Mouse (Mus musculus) ES-E14 (cell line): Measurements from ENCODE around the gene Tns1.

Source experiments
- CHD2 ChIP-seq: IDR thresholded peaks from 2 replicates; pipeline ENCODE4 v1.6.1; 2014; ENCODE audit warnings: mild to moderate bottlenecking, low read depth, low read length, inconsistent platforms
- MAFK ChIP-seq: IDR thresholded peaks from 2 replicates; pipeline ENCODE4 v1.6.1; 2014; ENCODE audit warnings: mild to moderate bottlenecking, low read depth, low read length, inconsistent platforms; ENCODE audit not compliant: insufficient read depth

DNA sequence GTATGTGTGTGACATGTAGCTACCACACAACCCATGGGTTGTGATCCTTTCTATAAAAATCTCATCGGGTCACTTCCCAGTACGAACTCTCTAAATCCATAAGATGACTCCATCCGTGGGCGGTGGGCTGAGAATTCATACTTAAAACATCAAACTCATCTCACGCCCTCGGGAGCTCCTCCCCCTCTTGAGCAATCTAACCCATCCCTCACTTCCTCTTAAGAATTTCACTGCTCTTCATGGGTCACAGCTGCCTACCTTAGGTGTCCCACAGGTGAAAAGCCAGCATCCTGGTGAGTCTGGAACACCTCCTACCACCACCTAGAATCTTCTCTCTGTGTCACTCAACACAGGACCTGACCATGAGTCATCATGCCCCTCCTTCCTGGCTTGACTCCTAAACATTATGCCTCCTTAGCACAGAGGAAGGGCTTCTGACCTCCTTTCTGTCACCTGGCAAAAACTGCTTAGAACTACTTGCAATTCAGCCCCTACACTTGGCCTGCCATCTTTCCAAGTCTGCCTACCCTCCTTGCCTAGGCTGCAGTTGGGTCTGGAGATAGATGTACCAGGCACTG lies 31.3 kb upstream of the Tns1 start:
- TF ChIP-seq CHD2 = no peak
- TF ChIP-seq MAFK = no peak
